Mouse (Mus musculus) limb, embryonic 11.5 days (tissue): ENCODE results near the gene Grik2. TPM values are rescaled to one million over a fixed set of nuclear protein-coding genes. Genes with fewer than 3 reads are reported as not detected.
"Not testable (repeated sequence)": the region's sequence is repeated elsewhere in the genome, so short reads cannot be mapped to it uniquely, and the experiment has no call there.

Experiments used
- ATAC-seq: fragments of 200-750 bp; cut with Nextera tagmentation; 2 replicates; pipeline ENCODE4 v1.8.0; 2017; ENCODE audit warnings: low read depth; ENCODE audit not compliant: insufficient number of reproducible peaks, low FRiP score, low TSS enrichment
- DNase-seq: peaks from one replicate; pipeline ENCODE4 v3.0.0-alpha.2; 2015; ENCODE audit warnings: low spot score
- H3K27ac ChIP-seq: fragments of 300-500 bp; sonication (generic); replicated peaks from 2 replicates; pipeline ENCODE4 v1.5.1; 2014; ENCODE audit warnings: low read depth, mild to moderate bottlenecking, low read length
- H3K27me3 ChIP-seq: fragments of 300-500 bp; sonication (generic); 2 replicates; pipeline ENCODE4 v1.6.1; 2014; ENCODE audit warnings: mild to moderate bottlenecking, low read length, mixed read lengths; ENCODE audit not compliant: control insufficient read depth, insufficient read depth
- H3K36me3 ChIP-seq: fragments of 300-500 bp; sonication (generic); 2 replicates; pipeline ENCODE4 v1.6.1; 2014; ENCODE audit warnings: mild to moderate bottlenecking, low read length, moderate library complexity, mixed read lengths; ENCODE audit not compliant: control insufficient read depth, insufficient read depth
- H3K4me1 ChIP-seq: fragments of 300-500 bp; sonication (generic); 2 replicates; pipeline ENCODE4 v1.6.1; 2014; ENCODE audit warnings: low read length, mixed read lengths; ENCODE audit not compliant: control insufficient read depth, insufficient read depth
- H3K4me2 ChIP-seq: fragments of 300-500 bp; sonication (generic); 2 replicates; pipeline ENCODE4 v1.6.1; 2014; ENCODE audit warnings: low read depth, mild to moderate bottlenecking, moderate library complexity; ENCODE audit not compliant: severe bottlenecking
- H3K4me3 ChIP-seq: fragments of 300-500 bp; sonication (generic); 2 replicates; pipeline ENCODE4 v1.5.1; 2014; ENCODE audit warnings: low read depth, low read length
- H3K9ac ChIP-seq: fragments of 300-500 bp; sonication (generic); 2 replicates; pipeline ENCODE4 v1.6.1; 2014; ENCODE audit warnings: mild to moderate bottlenecking, low read length
- H3K9me3 ChIP-seq: fragments of 300-500 bp; sonication (generic); 2 replicates; pipeline ENCODE4 v1.6.1; 2016; ENCODE audit warnings: low read length; ENCODE audit not compliant: control insufficient read depth
- WGBS: fragments of 180-500 bp; shearing (Covaris S2); extraction: QIAGEN DNeasy Blood & Tissue Kit; methylation state at CpG from one replicate; pipeline ENCODE4 v1.1.7; 2014; 5-methylcytosine and 5-hydroxymethylcytosine counted together
- polyA plus RNA-seq: library from polyadenylated mRNA; unstranded; fragments of >200 nt; fragmentation: Nextera tagmentation; extraction: Ambion mirVana; gene quantifications from 2 replicates; pipeline ENCODE4 v1.2.1, GENCODE M21; 2014

Grik2 gene
- polyA plus RNA-seq, 1 experiment from 2014 or later = 0.99 TPM

GRCm38 (mm10) chr10:49220096-49220495 lies 568.5 kb downstream of the Grik2 start:
- no peaks in the 10 kb centered on the region for H3K36me3 ChIP-seq
- WGBS = 55% methylated on average over 1 of the region's 1 CpGs
- no peak overlapping the region for H3K27ac ChIP-seq
- H3K4me1 ChIP-seq = no peaks in the 10 kb centered on the region
- H3K9ac ChIP-seq = no peak overlapping the region
- no peak overlapping the region for H3K4me3 ChIP-seq
- H3K27me3 ChIP-seq = no peaks in the 10 kb centered on the region
- DNase-seq = no peak
- H3K4me2 ChIP-seq = no peak overlapping the region
- H3K9me3 ChIP-seq = no peaks in the 10 kb centered on the region
- ATAC-seq = no peak

- no peak overlapping the region for H3K4me3 ChIP-seq
- no peak overlapping the region for H3K9ac ChIP-seq
- no peak overlapping the region for H3K4me2 ChIP-seq
- H3K9me3 ChIP-seq = no peaks in the 10 kb centered on the region
- no peaks in the 10 kb centered on the region for H3K27me3 ChIP-seq
- no peaks in the 10 kb centered on the region for H3K4me1 ChIP-seq
- ATAC-seq = no peak
- H3K27ac ChIP-seq = no peak overlapping the region
- 29% methylated on average over 3 of the region's 3 CpGs for WGBS
- peak; percentile 34 for DNase-seq
- no peaks in the 10 kb centered on the region for H3K36me3 ChIP-seq
These were observed 568.9 kb downstream of the Grik2 start for GRCm38 (mm10) chr10:49219631-49220030.

GRCm38 (mm10) chr10:49191773-49192371 lies 596.7 kb downstream of the Grik2 start:
- Histone ChIP-seq H3K4me1 (no peaks in the 10 kb centered on the region), H3K27ac (no peak overlapping the region), H3K4me3 (no peak overlapping the region), H3K9ac (no peak overlapping the region), H3K4me2 (no peak overlapping the region), H3K36me3 (no peaks in the 10 kb centered on the region), H3K27me3 (no peaks in the 10 kb centered on the region), H3K9me3 (no peaks in the 10 kb centered on the region)
- DNase-seq (no peak), ATAC-seq (no peak)

- Histone ChIP-seq H3K27me3 (no peaks in the 10 kb centered on the region), H3K36me3 (no peaks in the 10 kb centered on the region), H3K9me3 (no peaks in the 10 kb centered on the region), H3K9ac (no peak overlapping the region), H3K27ac (no peak overlapping the region), H3K4me3 (no peak overlapping the region), H3K4me2 (no peak overlapping the region), H3K4me1 (no peaks in the 10 kb centered on the region)
- no peak for ATAC-seq
- DNase-seq = no peak
- 71% methylated on average over 1 of the region's 1 CpGs for WGBS
These were observed 597.3 kb downstream of the Grik2 start for GRCm38 (mm10) chr10:49191291-49191690.

GRCm38 (mm10) chr10:49154134-49154533 lies 634.4 kb downstream of the Grik2 start:
- DNase-seq (no peak), ATAC-seq (no peak)
- Histone ChIP-seq H3K9ac (no peak overlapping the region), H3K36me3 (no peaks in the 10 kb centered on the region), H3K9me3 (no peaks in the 10 kb centered on the region), H3K4me3 (no peak overlapping the region), H3K27ac (no peak overlapping the region), H3K4me2 (no peak overlapping the region), H3K4me1 (no peaks in the 10 kb centered on the region), H3K27me3 (no peaks in the 10 kb centered on the region)
- WGBS = 88% methylated on average over 4 of the region's 4 CpGs

GRCm38 (mm10) chr10:49151496-49151895 lies 637.1 kb downstream of the Grik2 start:
- WGBS = 92% methylated on average over 4 of the region's 4 CpGs
- H3K4me3 ChIP-seq, DNase-seq, H3K27me3 ChIP-seq, H3K9me3 ChIP-seq, H3K4me2 ChIP-seq, H3K27ac ChIP-seq, H3K4me1 ChIP-seq, H3K36me3 ChIP-seq, ATAC-seq, H3K9ac ChIP-seq: not testable (repeated sequence)

- Histone ChIP-seq H3K9ac (no peak overlapping the region), H3K36me3 (no peaks in the 10 kb centered on the region), H3K4me2 (no peak overlapping the region), H3K4me1 (no peaks in the 10 kb centered on the region), H3K9me3 (no peaks in the 10 kb centered on the region), H3K27ac (no peak overlapping the region), H3K27me3 (no peaks in the 10 kb centered on the region), H3K4me3 (no peak overlapping the region)
- WGBS = 84% methylated on average over 4 of the region's 4 CpGs
- DNase-seq (no peak), ATAC-seq (no peak)
These were observed 638.9 kb downstream of the Grik2 start for GRCm38 (mm10) chr10:49149714-49150113.

- no peak overlapping the region for H3K4me3 ChIP-seq
- H3K4me1 ChIP-seq = no peaks in the 10 kb centered on the region
- H3K27ac ChIP-seq = no peak overlapping the region
- WGBS = 91% methylated on average over 3 of the region's 3 CpGs
- no peak for DNase-seq
- no peaks in the 10 kb centered on the region for H3K36me3 ChIP-seq
- no peaks in the 10 kb centered on the region for H3K9me3 ChIP-seq
- H3K27me3 ChIP-seq = no peaks in the 10 kb centered on the region
- no peak overlapping the region for H3K4me2 ChIP-seq
- no peak for ATAC-seq
- no peak overlapping the region for H3K9ac ChIP-seq
These were observed 645.9 kb downstream of the Grik2 start for GRCm38 (mm10) chr10:49142658-49143057.

- no peaks in the 10 kb centered on the region for H3K27me3 ChIP-seq
- H3K4me1 ChIP-seq = no peaks in the 10 kb centered on the region
- no peak overlapping the region for H3K4me3 ChIP-seq
- no peaks in the 10 kb centered on the region for H3K9me3 ChIP-seq
- no peak overlapping the region for H3K9ac ChIP-seq
- H3K27ac ChIP-seq = no peak overlapping the region
- no peak for ATAC-seq
- DNase-seq = no peak
- H3K4me2 ChIP-seq = no peak overlapping the region
- H3K36me3 ChIP-seq = no peaks in the 10 kb centered on the region
These were observed 651.8 kb downstream of the Grik2 start for GRCm38 (mm10) chr10:49136816-49137215.
